Mouse (Mus musculus): ENCODE measurements around the gene Mad1l1.
"Not testable (repeated sequence)": the region's sequence is repeated elsewhere in the genome, so short reads cannot be mapped to it uniquely, and the experiment has no call there.

Gene Mad1l1

DNA sequence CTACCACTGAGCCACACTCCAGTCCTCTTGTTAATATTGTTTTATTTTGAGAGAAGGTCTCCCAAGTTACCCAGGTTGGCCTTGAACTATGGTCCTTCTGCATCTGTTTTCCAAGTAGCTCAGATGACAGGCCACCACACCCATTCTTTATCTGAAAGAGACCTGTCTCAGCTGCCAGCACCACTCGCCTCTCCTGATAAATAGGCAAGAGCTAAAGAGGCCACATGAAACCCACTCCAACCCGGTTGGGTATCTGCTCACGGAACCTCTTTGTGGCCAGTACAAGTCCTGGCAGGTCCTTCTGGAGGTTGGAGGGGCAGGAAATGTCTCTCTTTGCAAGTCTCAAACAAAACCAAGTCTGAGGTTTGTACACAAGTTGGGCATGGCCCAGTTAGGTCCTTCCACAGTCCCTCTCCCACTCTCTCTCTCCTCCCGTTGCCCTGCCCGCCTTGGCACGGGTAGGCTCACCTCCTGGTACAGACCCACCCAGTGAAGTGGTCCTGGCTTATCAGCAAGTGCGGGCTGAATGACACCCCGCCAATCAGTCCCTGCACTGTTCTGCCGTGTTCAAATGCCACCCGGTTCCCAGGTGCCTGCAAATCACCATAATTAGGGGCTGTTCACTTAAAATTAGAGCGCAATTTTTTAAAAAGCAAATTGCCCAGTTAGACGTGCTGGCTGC lies 308.9 kb downstream of the Mad1l1 start:
- DNase-seq (ENCODE audit: extremely low spot score) = no peak

DNA sequence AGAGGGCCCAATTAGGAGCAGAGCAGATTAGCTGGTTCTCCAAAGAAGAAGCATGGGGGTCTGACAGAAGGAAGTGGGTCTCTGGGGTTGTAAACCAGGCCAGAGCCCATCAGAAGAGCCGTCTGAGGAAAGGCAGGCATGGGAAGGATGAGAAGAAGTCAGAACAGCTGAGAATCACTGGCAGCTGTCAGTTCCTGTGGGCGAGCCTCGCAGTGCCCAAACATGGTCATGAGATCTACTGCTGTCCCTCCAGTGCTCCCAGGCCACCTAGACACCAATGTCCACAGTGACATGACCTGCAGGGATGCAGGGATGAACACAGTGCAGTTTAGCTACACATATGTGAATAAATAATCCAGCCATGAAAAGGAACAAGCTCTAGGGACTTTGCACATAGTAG lies 310.9 kb downstream of the Mad1l1 start:
- DNase-seq (ENCODE audit: extremely low spot score) = no peak

DNA sequence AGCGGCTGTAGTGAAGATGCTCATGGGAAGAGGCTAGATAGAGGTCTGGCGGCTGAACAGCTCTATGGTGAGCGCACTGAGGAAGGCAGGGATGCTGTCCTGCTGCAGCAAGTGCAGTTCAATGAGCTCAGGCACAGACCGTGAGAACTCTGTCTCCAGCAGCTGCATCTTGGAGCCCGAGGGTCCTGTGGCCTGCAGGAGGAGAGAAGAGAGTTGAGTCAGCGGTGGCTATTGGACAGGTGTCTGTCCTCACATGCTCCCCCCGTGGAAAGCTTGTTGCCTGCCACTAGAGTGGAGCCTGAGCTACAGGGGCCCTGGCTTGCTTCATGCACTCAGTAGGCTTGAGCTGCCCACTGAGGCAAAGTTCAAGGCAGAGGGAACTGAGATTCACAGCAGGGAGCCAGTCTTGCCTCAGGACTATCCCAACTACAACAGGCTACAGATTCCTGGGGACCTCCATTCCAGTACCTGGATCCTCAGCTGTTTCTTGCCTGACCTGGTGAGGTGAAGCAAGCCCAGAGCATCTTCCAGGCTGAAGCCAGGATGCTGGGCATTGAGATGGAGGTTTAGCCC lies 312.2 kb downstream of the Mad1l1 start:
- DNase-seq (ENCODE audit: extremely low spot score) = no peak

DNA sequence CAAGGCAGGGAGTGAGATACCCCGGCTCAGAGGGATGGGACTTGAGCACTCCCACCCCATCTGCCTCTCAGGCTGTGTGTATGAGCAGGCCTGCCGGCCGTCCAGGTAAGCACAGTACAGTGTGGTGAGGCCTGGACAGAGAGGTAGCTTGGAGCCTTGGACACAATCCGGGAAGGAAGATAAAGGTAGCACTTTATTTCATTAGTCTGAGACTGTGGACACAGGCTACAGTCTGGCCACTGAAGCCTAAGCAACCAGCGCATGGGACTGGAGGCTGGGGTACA lies 312.9 kb downstream of the Mad1l1 start:
- no peak for DNase-seq (ENCODE audit: extremely low spot score)

GRCm38 (mm10) chr5:140007656-140008522 lies 313.5 kb downstream of the Mad1l1 start:
- no peak for DNase-seq (ENCODE audit: extremely low spot score)

- no peak for DNase-seq (ENCODE audit: extremely low spot score)
Observed at GRCm38 (mm10) chr5:140006861-140007260, 314.5 kb downstream of the Mad1l1 start.

DNA sequence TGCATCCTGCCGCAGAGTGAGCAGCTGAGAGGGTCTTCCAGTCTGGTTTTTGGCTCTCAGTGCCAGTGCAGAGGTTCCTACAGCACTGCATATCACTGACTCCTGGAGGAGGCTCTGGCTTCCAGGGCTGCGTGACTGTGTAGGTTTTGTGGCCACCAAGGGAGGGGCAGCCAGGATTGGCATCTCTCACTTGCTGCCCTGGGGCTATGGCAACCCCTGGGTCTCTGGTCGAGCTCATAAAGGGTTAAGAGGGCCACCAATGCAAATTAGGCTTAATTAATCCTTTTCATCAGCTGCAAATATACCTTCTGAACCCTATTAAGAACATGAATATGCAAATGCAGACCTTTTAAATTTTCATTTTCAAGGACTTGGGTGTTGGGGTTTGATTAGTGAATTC lies 318.8 kb downstream of the Mad1l1 start:
- no peak for DNase-seq (ENCODE audit: extremely low spot score)

- DNase-seq (ENCODE audit: extremely low spot score) = no peak
Observed at GRCm38 (mm10) chr5:139998916-139999315, 322.4 kb downstream of the Mad1l1 start.

DNA sequence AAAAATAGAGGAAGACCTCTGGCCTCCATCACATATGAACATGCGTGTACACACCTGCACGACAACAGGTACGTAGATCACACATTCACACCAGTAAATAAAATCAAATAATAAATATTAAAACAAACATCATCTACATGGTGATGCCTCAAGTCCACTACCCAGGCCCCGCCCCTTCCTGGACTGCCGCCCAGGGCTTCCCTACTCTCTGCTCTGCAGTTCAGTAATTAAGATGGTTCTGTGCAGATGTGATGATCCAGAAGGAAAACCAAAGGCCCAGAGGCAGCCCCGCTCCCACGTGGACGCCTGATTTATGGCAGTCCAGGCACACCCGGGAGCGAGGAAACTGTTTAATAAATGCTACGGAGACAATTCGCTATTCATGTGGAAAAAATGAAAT lies 323.0 kb downstream of the Mad1l1 start:
- DNase-seq (ENCODE audit: extremely low spot score) = not testable (repeated sequence)

DNA sequence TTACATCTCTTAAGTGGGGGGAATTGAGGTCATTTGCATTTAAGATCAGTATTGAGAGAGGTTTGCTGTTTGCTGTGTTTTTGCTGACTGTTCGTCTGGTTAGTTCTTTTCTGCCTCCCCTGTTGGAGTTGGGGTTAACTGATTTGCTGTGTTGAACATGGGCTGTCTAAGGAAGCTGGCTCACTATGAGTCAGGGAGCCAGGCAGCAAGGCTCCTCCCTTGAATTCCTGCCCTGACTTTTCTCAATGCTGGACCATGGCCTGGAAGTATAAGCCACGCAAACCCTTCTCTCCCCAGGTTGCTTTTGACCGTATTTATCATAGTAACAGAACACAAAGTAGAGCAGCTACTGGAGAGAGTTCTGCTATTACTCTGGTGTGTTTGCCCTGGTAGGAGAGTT lies 329.8 kb downstream of the Mad1l1 start:
- no peak for DNase-seq (ENCODE audit: extremely low spot score)

DNA sequence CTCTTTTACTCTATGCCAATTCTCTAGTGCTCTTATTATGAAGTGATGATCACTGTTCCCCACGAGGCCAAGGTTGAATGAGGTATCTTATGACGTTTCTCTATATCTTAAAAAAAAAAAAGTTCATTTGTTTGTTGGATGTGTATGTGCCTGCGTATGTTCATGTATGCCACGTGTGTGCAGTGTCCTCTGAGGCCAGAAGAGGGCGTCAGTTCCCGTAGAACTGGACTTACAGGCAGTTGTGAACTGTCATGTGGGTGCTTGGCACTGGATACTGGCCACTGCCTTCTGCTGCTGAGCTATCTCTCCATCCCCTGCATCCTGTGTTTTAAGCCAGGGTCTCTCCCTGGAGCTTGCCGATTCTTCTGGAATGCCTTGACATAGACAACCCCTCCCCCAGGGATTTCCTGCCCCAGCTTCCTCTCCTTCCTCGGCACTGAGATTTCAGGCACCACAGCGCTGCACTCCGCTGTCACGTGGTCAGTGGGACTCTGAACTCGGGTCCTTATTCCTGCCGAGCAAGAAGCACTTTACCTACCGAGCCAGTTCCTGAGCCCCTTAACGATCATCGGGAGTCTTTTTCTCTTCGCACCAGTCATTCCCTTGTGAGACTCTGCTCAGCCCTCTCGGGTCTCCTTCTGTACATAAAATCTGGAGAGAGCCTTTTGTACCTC lies 336.1 kb downstream of the Mad1l1 start:
- DNase-seq (ENCODE audit: extremely low spot score) = no peak

DNA sequence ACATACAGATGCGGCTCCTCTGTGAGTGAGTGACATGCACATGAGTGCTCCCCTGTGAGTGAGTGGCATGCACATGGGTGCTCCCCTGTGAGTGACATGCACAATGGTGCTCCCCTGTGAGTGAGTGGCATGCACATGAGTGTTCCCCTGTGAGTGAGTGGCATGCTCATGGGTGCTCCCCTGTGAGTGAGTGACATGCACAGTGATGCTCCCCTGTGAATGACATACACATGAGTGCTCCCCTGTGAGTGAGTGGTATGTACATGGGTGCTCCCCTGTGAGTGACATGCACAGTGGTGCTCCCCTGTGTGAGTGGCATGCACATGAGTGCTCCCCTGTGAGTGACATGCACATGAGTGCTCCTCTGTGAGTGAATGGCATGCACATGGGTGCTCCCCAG lies 339.4 kb downstream of the Mad1l1 start:
- DNase-seq (ENCODE audit: extremely low spot score) = no peak

DNA sequence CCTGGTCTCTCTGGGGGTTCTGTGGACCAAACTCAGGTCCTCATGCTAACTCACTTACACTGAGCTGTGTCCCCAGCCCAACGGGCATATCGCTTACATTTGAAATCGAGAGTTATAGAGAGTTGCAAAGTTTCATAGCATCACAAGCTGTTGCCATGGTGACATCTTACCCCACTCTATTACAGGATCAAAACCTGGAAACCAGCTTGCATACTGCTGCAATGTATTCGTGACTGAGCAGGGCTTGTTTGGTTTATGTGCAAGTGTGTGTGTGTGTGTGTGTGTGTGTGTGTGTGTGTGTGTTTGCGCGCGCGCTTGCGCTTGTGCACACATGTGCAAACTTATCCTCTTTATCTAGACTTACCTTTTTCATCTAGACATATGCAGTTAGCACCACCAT lies 342.0 kb downstream of the Mad1l1 start:
- DNase-seq (ENCODE audit: extremely low spot score) = no peak

DNA sequence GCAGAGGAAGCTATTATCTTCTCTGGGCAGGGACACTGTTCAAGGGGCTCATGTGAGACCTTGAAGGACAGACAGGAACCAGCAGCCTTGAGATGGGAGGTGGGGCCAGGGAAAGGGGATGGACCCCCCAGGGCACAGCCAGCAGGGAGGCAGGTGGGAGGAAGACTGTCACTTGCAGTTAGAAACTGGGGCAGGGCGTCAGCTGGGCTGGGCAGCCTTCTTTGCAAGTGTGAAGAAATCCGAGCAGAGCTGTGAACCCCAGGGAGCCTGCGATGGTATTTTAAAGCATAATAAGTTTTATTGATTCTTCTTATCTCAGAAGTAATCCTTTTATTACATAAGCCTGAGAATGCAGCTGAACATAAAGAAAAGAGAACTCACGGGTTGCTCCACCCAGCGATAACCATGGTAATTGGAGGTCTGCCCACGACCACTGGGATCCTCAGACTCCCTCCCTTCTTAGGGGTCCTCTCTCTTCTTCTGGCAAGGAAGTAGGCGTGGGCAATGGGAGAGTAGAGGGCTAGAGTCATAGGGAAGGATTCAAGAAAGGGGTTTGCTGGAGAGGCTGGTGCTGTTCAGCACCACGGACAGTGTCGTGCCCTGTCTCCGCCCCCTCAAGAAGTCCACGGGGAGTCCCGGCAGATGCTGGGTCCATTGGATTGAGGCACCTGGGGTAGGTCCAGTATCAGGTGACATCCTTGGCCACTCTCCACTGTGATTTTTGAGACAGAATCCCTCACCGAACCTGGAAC lies 342.7 kb downstream of the Mad1l1 start:
- peak; percentile 33 for DNase-seq (ENCODE audit: extremely low spot score)

- DNase-seq (ENCODE audit: extremely low spot score) = no peak
Observed at GRCm38 (mm10) chr5:139977476-139977875, 343.9 kb downstream of the Mad1l1 start.

- no peak for DNase-seq (ENCODE audit: extremely low spot score)
Observed at GRCm38 (mm10) chr5:139976584-139976983, 344.8 kb downstream of the Mad1l1 start.

DNA sequence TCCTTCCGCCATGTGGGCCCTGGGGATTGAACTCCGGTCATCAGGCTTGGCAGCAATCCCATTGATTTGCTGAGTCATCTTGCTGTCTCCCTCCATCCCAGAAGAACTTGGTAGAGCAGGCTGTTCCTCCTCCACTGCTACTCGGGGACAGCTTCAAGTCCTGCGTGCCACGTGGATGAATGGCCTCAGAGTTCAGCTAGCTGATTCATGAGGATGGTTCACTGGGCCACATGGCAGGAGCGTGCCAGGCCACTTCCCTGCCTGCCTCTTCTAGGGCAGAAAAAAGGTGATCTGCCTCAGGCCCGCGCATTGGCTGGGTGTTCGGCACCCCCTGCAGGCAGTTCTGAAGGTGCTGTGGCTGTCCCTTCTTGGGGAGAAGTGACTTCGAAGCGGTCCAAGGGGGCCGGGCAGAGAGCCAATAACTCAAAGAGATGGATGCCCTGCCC lies 351.1 kb downstream of the Mad1l1 start:
- no peak for DNase-seq (ENCODE audit: extremely low spot score)

DNA sequence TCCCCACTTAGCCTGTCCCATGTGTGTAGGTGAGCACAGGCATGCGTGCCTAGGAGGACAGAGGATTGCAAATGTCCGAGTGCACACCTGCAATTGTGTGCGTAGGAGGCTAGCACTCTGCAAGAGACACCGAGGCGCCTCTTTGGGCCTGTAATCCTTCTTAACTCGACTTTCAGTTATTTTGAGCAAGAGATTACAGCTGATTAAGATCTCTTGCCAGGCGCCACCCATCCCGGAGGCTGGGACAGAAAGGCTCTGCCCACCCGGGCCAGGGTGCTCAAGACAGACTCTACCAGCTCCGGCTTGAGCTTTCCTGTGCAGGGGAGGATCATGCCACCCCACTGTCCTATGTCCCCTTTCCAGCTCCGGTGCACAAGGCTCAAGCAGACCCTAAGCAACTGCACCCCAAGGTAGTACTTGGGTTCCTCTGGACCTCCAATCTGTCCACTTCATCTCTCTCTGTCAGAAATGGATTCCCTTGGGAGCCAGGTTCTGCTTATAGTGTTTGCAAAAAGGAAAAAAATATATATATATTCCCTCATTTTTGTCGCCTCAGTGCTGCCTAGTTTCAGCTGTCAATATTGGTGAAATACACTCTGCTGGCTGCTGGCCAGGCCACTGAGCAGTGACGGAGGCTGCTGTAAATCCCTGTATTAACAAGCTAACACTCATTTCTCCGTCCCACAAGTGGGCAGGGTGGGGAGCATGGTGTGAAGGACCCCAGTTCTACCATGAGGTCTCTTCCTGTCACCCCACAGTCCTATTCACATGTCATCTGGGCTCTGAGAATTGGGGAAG lies 352.0 kb downstream of the Mad1l1 start:
- no peak for DNase-seq (ENCODE audit: extremely low spot score)

- no peak for DNase-seq (ENCODE audit: extremely low spot score)
Observed at GRCm38 (mm10) chr5:139965596-139965995, 355.8 kb downstream of the Mad1l1 start.

DNA sequence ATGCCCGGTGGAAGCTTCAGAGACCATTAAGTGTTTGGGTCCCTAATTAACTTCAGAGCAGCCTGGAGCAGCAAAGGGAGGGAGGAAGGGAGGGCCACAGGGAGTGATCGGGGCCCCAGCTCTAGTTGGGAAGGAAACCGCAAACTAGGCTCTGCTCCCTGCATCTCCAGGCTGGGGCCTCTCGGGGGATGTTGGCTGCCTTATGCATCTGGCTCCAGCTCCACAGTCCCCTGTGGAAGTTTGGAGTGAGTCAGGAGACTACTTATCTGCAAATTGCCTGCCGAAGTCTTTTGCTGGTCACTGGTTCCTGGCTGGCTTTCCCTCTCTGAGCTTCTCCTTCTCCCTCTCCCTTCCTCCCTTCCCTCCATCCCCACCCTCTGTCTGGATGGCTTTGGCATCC lies 357.0 kb downstream of the Mad1l1 start:
- no peak for DNase-seq (ENCODE audit: extremely low spot score)

DNA sequence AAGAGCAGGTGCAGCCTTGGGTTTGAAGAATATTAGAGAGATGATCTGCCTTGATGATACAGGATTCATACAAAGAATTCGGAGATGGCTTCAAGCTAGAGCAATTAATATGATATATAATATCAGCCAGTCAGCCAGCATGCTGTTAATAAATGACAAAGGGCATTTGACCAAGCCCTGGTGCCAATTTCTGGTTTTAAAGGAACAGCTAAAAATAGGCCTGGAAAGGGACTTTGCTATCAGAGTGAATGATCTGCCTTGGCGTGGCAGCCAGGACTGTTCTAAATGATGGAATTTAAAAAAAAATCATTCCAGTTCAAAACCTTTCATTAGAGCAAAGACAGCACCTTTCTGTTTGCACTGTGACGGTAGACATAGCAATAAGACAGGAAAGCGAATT lies 361.6 kb downstream of the Mad1l1 start:
- no peak for DNase-seq (ENCODE audit: extremely low spot score)
